Mouse (Mus musculus) lung, adult 2 months (tissue): ENCODE measurements at regions not wholly inside any gene's neighbourhood (a gene's known extent, or its start where the extent isn't known, plus 50 kb on each side); places are given as distances from the start of the nearest gene placed in this dataset.

Source experiments
- CTCF ChIP-seq: fragments of 200-500 bp; IDR thresholded peaks from 2 replicates; pipeline ENCODE4 v1.5.1; 2011; ENCODE audit warnings: mild to moderate bottlenecking, low read length, control low read depth; ENCODE audit not compliant: insufficient read depth
- POLR2A ChIP-seq: fragments of 200-500 bp; IDR thresholded peaks from 2 replicates; pipeline ENCODE4 v1.6.1; 2011; ENCODE audit warnings: low read depth, mild to moderate bottlenecking, control low read depth, low read length, borderline replicate concordance; ENCODE audit errors: extremely low read depth

DNA sequence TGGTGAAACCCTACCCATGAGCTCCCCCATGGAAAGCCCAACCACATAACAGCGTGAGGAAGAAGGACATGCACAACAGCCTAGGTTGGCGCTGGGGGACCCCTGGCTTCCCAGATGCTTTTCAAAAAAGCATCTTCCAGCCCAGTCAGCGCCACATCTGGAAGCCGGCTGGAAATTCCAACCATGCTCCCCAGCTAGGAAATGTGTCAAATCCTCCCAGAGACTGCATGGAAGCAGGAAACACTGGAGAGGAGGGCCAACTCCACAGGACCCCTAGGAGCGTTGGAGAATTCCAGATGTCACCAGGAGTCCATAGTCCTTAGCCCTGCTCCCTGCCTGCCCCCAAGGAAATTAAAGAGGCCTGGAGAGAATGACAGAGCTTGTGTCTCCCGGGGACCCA lies 156.4 kb downstream of the Zfp36l2 start:
- no peak for TF ChIP-seq CTCF
- no peak for TF ChIP-seq POLR2A
